Mouse (Mus musculus) cortical plate, adult 2 months (tissue): ENCODE results near the gene B3galnt2. TPM values are rescaled to one million over a fixed set of nuclear protein-coding genes. Genes with fewer than 3 reads are reported as not detected.
"Not testable (repeated sequence)": the region's sequence is repeated elsewhere in the genome, so short reads cannot be mapped to it uniquely, and the experiment has no call there.

Source experiments
- H3K27ac ChIP-seq: fragments of 200-500 bp; 2 replicates; pipeline ENCODE4 v1.5.1; 2012; ENCODE audit warnings: low read length, control low read depth, inconsistent platforms; ENCODE audit not compliant: insufficient read depth
- H3K4me1 ChIP-seq: fragments of 200-500 bp; 2 replicates; pipeline ENCODE4 v1.6.1; 2011; ENCODE audit warnings: low read length; ENCODE audit not compliant: control insufficient read depth, insufficient read depth
- H3K4me3 ChIP-seq: fragments of 200-500 bp; 2 replicates; pipeline ENCODE4 v1.5.1; 2011; ENCODE audit warnings: mild to moderate bottlenecking, low read length, control low read depth; ENCODE audit not compliant: insufficient read depth
- CTCF ChIP-seq: fragments of 200-500 bp; IDR thresholded peaks from 2 replicates; pipeline ENCODE4 v1.5.1; 2011; ENCODE audit warnings: mild to moderate bottlenecking, control low read depth, low read length; ENCODE audit not compliant: insufficient read depth; ENCODE audit errors: extremely low read depth
- POLR2A ChIP-seq: fragments of 200-500 bp; IDR thresholded peaks from 2 replicates; pipeline ENCODE4 v1.6.1; 2011; ENCODE audit warnings: mild to moderate bottlenecking, low read length, control low read depth; ENCODE audit not compliant: insufficient read depth; ENCODE audit errors: extremely low read depth
- polyA plus RNA-seq: library from polyadenylated mRNA; depleted of rRNA; stranded (reverse); fragments of >200 nt; gene quantifications from 2 replicates; pipeline ENCODE4 v1.2.3, GENCODE M21; 2012

B3galnt2 gene
- polyA plus RNA-seq, 1 experiment, result 19.8 TPM

DNA sequence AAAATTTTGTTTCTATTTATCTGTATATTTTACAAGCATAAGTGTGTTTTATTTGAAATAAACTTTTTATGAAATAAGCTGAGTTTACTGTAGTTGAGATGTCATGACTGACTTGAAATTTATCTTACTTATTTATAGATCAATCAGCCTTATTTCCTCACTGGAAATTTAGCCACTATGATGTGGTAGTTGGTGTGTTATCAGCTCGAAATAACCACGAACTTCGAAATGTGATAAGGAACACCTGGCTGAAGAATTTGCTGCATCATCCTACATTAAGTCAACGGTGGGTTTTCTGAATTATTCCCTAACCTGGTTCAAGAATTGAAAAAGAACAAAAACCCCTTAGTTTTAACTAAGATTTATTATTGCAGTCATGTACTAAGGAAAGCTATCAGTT, 11.9 kb downstream of the B3galnt2 start:
- no peak for TF ChIP-seq CTCF
- TF ChIP-seq POLR2A, result no peak
- Histone ChIP-seq H3K4me3 (no peak overlapping the region), H3K4me1 (no peaks in the 10 kb centered on the region), H3K27ac (no peak overlapping the region)

DNA sequence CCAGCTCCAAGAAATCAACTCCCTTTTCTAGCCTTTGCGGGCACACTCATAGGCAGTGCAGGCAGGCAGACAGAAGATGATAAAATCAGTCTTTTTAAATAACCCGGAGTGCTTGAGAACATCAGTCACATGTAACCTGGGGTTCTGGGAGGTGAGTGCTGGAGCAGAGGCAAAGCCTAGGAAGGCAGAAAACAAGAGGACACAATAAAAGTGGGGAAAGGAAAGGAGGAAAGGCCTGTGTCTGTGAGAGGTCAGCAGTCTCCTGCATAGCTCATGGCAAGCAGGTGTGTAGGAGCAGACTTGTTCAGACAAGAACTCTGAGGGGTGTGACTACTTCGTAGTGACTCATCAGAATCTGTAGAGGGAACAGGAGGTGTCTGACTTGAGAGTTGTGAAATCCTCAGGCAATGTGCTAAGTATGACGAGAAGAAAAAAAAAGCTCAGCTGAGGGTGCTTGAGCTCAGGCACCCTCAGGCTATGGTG, 14.4 kb downstream of the B3galnt2 start:
- Histone ChIP-seq H3K27ac (no peak overlapping the region), H3K4me1 (no peaks in the 10 kb centered on the region)

DNA sequence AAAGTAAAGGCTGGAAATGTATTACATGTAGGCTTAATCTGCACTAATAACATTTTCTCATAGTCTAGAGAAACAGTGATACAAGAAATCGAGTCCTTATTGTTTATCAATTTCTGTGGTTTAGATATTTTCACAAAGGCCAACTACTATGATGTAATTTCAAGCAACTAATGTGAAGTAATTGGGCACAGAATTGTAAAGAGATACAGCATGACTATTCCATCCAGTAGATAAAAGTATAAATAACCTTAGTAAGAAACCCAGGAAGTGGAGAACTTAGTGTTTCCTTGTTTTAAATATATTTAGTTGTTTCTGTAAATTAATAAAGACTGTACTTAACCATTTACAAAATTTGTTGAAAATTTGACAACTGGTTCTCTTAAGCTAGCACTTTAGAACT, 15.5 kb downstream of the B3galnt2 start:
- H3K4me3 ChIP-seq, result no peak overlapping the region

More for the DNA sequence above, 14.4 kb downstream of the B3galnt2 start:
- no peak overlapping the region for H3K4me3 ChIP-seq
- TF ChIP-seq CTCF (no peak), POLR2A (no peak)

DNA sequence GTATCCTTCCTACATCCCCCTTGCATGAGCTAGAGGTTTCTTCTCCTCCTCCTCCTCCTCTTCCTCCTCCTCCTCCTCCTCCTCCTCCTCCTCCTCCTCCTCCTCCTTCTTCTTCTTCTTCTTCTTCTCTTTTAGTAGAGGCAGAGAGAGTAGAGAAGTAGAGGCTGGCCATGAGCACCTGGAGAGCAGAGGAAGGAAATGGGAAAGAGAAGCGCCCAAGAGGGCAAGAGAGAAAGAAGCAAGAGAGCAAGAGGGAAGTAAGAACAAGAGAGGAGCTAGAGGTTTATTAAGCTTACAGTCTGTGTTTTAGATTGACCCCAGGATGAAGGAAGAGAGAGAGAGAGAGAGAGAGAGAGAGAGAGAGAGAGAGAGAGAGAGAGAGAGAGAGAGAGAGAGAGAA, 27.6 kb downstream of the B3galnt2 start:
- not testable (repeated sequence) for H3K27ac ChIP-seq, H3K4me3 ChIP-seq, H3K4me1 ChIP-seq

More for the DNA sequence above, 15.5 kb downstream of the B3galnt2 start:
- Histone ChIP-seq H3K4me1 (no peaks in the 10 kb centered on the region), H3K27ac (no peak overlapping the region)
- TF ChIP-seq CTCF (no peak), POLR2A (no peak)

DNA sequence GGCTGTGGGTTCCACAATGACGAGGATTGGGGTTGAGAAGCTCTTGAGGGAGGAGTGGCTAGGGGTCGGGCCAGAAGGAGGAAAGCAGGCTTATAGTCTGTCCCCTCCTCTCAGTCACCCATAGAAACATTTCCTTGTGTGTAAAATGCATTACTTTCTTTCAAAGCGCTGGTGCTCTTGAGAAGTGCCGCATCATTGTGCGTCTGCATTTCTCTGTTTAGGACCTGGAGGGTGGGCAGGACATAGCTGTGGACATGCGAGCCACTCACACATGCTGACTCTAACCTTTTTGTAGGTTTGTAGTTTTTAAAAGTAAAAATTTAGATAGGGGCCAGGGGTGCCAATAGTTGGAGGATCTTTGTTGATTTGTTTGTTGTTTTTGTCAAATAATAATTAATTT, 29.3 kb downstream of the B3galnt2 start:
- no peak for TF ChIP-seq POLR2A
- TF ChIP-seq CTCF, result no peak
- H3K27ac ChIP-seq, result no peak overlapping the region

DNA sequence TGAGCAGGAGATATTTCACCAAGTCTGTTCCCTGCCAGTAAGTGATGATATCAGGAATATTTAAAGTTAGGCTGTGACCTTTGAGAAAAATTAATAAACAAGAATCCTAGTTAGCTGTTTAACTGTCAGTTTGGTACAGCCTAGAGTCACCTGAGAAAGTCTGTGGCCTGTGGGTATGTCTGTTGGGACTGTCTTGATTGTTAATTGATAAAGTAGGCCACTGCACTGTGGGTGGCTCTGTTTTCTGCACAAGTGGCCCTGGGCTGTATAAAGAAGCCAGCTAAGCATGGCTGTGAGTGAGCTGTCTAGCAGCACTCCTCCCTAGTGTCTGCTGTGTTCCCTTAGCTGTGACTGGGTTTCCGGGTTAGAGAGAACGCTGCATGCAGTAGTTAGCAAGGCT, 34.9 kb downstream of the B3galnt2 start:
- Histone ChIP-seq H3K4me3 (no peak overlapping the region), H3K27ac (no peak overlapping the region), H3K4me1 (peaks cover 4% of the 10 kb centered on the region; the same call in 1 of the 2 replicates)
- no peak for TF ChIP-seq CTCF
- no peak for TF ChIP-seq POLR2A

More for the DNA sequence above, 29.3 kb downstream of the B3galnt2 start:
- Histone ChIP-seq H3K4me1 (no peaks in the 10 kb centered on the region), H3K4me3 (no peak overlapping the region)

DNA sequence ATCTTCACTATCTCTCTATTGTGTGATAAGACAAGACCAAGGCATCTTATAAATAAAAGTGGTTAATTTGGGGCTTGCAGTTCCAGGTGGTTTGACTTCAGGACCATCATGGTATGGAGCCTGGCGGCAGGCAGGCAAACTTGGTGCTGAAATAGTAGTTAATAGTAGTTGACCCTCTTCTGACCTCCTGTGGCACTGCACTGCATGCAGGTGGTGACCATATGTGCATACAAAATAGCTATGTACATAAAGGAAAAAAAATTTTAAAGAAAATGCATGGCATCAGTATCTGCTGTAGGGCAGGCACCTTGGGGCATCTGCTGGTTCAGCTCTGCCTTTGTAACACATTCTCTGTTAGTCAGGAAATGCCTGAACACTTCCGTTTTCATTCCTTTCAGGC, 36.1 kb downstream of the B3galnt2 start:
- Histone ChIP-seq H3K27ac (no peak overlapping the region), H3K4me1 (peaks cover 4% of the 10 kb centered on the region; the same call in 1 of the 2 replicates), H3K4me3 (no peak overlapping the region)
- TF ChIP-seq POLR2A, result no peak

DNA sequence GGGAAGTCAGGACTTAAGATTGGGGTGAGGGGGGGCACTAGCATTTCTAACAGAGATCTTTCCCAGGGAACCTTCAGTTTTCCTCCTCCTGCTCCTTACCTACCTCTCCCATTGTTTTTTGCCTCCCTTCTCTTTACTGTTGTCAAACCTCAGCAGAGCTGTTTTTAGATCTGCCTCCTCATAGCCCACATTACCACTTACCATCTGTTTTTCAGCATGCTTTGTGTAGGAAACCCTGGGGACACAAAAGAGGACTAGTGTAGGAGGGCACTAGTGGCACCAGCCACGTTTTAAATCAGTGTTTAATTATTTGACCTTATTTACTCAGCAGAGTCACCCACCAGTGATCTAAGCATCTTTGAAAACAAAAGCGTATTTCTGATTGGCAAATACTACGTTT, 38.8 kb downstream of the B3galnt2 start:
- Histone ChIP-seq H3K4me3 (no peak overlapping the region), H3K27ac (no peak overlapping the region; the same call in 1 of the 2 replicates), H3K4me1 (peaks cover 4% of the 10 kb centered on the region; the same call in 1 of the 2 replicates)
- no peak for TF ChIP-seq POLR2A
- TF ChIP-seq CTCF, result no peak

DNA sequence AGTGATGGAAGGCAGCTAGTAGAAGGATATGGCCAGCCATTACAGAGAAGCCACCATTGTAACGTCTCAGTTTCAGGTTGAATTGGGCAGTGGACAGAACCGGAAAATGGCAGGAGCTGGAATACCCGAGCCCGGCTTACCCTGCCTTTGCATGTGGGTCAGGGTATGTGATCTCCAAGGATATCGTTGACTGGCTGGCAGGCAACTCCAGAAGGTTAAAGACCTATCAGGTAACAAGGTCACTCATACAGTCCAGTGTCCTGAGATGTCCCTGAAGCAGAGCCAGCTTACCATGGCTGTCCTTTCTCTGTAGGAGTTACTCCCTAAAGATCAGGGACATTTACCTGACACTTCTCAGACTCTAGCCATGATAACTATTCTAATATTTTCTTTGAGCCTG, 40.8 kb downstream of the B3galnt2 start:
- no peak for TF ChIP-seq POLR2A
- TF ChIP-seq CTCF, result no peak
- H3K27ac ChIP-seq, result no peak overlapping the region
- peaks cover 4% of the 10 kb centered on the region; the same call in 1 of the 2 replicates for H3K4me1 ChIP-seq
- H3K4me3 ChIP-seq, result no peak overlapping the region

DNA sequence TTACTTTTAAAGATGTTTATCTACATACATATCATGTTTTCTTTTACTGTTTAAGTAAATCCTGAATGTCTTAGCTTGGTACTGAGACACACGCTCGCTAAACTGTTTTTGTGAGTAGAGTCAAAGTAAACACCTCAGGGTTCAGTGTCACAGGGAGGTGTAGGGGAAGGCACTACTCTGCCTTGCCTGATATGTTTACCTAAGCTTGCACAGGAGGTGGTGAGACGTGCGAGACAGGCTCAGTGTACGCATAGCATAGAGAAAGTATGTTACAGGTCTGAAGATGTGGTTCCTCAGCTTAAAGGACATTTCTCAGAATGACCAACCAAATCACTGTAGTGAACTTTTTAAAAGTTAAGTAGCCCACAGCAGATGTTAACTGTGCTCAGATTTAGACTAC, 43.2 kb downstream of the B3galnt2 start:
- TF ChIP-seq CTCF, result no peak
- H3K4me1 ChIP-seq, result peaks cover 4% of the 10 kb centered on the region; the same call in 1 of the 2 replicates
- no peak overlapping the region for H3K4me3 ChIP-seq
- no peak overlapping the region for H3K27ac ChIP-seq

DNA sequence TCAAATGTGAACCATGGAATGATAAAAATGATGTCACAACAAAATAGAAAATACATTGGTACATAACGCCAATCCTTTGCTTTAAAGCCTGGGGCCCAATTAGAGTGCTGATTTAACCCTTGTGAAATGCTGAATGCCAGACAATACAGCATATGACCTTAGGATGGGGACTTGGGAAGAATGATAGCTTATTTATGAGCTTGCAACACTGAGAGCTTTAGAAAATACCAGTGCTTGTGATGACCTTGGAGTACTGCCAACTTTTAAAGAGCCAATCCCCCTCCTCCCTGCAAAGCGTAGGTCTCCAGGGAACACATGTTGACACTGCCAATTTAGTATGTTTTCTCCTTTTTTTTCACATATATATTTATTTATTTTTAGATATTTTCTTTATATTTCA, 48.4 kb downstream of the B3galnt2 start:
- TF ChIP-seq CTCF (no peak), POLR2A (no peak)
- Histone ChIP-seq H3K4me3 (no peak overlapping the region), H3K4me1 (no peaks in the 10 kb centered on the region), H3K27ac (no peak overlapping the region)
